Mouse (Mus musculus) kidney, postnatal 0 days (tissue): Measurements from ENCODE around the gene Vps53. TPM values are rescaled to one million over a fixed set of nuclear protein-coding genes. Genes with fewer than 3 reads are reported as not detected.
"Not testable (repeated sequence)": the region's sequence is repeated elsewhere in the genome, so short reads cannot be mapped to it uniquely, and the experiment has no call there.

Experiments used
- ATAC-seq: fragments of 200-750 bp; cut with Nextera tagmentation; replicated peaks from 2 replicates; pipeline ENCODE4 v1.8.0; 2017; ENCODE audit warnings: low read depth, moderate number of reproducible peaks, moderate TSS enrichment, moderate library complexity; ENCODE audit not compliant: low FRiP score
- DNase-seq: peaks from one replicate; pipeline ENCODE4 v3.0.0-alpha.2; 2016; ENCODE audit warnings: low spot score
- H3K27ac ChIP-seq: fragments of 300-500 bp; sonication (generic); 2 replicates; pipeline ENCODE4 v1.5.1; 2014; ENCODE audit warnings: mild to moderate bottlenecking
- H3K27me3 ChIP-seq: fragments of 300-500 bp; sonication (generic); 2 replicates; pipeline ENCODE4 v1.6.1; 2014; ENCODE audit warnings: low read length, mixed read lengths; ENCODE audit not compliant: insufficient read depth
- H3K36me3 ChIP-seq: fragments of 300-500 bp; sonication (generic); 2 replicates; pipeline ENCODE4 v1.6.1; 2014; ENCODE audit warnings: low read length, mixed read lengths; ENCODE audit not compliant: insufficient read depth
- H3K4me1 ChIP-seq: fragments of 300-500 bp; sonication (generic); replicated peaks from 2 replicates; pipeline ENCODE4 v1.6.1; 2014; ENCODE audit warnings: antibody characterized with exemption, low read length, mixed read lengths; ENCODE audit not compliant: insufficient read depth
- H3K4me2 ChIP-seq: fragments of 300-500 bp; sonication (generic); 2 replicates; pipeline ENCODE4 v1.6.1; 2014; ENCODE audit warnings: mild to moderate bottlenecking, low read length, moderate library complexity, mixed read lengths
- H3K4me3 ChIP-seq: fragments of 300-500 bp; sonication (generic); replicated peaks from 2 replicates; pipeline ENCODE4 v1.5.1; 2014; ENCODE audit warnings: low read depth, low read length
- H3K9ac ChIP-seq: fragments of 300-500 bp; sonication (generic); 2 replicates; pipeline ENCODE4 v1.6.1; 2014; ENCODE audit warnings: low read depth, low read length
- H3K9me3 ChIP-seq: fragments of 300-500 bp; sonication (generic); replicated peaks from 2 replicates; pipeline ENCODE4 v1.6.1; 2016; ENCODE audit warnings: low read length, inconsistent platforms, mixed read lengths
- CTCF ChIP-seq: IDR thresholded peaks from 2 replicates; pipeline ENCODE4 v1.5.1; 2016; ENCODE audit warnings: antibody characterized with exemption, low read depth, mild to moderate bottlenecking, moderate library complexity
- WGBS: fragments of 180-500 bp; shearing (Covaris S2); extraction: QIAGEN DNeasy Blood & Tissue Kit; methylation state at CpG from one replicate; pipeline ENCODE4 v1.1.7; 2014; 5-methylcytosine and 5-hydroxymethylcytosine counted together
- polyA plus RNA-seq: library from polyadenylated mRNA; unstranded; fragments of >200 nt; fragmentation: Nextera tagmentation; extraction: Ambion mirVana; gene quantifications from 2 replicates; pipeline ENCODE4 v1.2.1, GENCODE M21; 2015

Vps53 gene
- polyA plus RNA-seq, 1 experiment from 2014 or later, result 39.0 TPM

DNA sequence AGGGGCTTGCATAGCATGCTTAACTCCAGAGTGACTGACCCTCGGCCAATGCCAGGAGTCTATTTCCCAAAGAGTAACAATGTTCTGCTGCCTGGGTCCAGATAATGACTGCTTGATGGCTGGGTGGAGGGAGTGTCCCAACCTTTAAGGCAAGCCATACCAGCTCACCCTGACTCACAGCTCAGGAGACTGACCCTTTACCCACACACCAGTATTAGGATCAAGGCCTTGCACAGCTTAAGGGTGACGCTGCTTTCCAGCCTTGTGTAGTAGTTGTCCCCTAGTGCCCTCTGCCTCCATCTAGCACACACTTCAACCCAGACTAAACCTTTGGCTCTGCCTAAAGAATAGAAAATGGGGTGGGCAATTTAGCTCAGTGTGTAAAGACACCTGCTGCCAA, 171.3 kb downstream of the Vps53 start:
- DNase-seq, result no peak
- no peak for ATAC-seq
- Histone ChIP-seq H3K9me3 (no peaks in the 10 kb centered on the region), H3K27me3 (no peaks in the 10 kb centered on the region), H3K36me3 (no peaks in the 10 kb centered on the region), H3K27ac (no peak overlapping the region), H3K9ac (no peak overlapping the region), H3K4me2 (no peak overlapping the region), H3K4me3 (no peak overlapping the region), H3K4me1 (no peaks in the 10 kb centered on the region)
- 85% methylated on average over 2 of the region's 2 CpGs for WGBS
- no peak for TF ChIP-seq CTCF

DNA sequence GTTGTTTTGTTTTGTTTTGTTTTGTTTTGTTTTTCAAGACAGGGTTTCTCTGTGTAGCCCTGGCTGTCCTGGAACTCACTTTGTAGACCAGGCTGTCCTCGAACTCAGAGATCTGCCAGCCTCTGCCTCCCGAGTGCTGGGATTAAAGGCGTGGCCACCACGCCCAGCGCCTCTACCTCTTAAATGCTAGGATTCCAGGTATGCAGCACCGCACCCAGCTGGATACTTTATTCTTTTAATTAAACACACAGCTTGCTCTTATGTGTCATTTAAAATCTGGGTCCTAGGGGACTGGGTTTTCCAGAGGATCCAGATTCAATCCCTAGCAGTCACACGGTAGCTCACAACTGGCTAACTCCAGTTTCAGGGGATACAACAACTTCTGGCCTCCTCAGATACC, 175.2 kb downstream of the Vps53 start:
- H3K9me3 ChIP-seq, H3K4me3 ChIP-seq: not testable (repeated sequence)
- WGBS, result 91% methylated on average over 7 of the region's 7 CpGs

DNA sequence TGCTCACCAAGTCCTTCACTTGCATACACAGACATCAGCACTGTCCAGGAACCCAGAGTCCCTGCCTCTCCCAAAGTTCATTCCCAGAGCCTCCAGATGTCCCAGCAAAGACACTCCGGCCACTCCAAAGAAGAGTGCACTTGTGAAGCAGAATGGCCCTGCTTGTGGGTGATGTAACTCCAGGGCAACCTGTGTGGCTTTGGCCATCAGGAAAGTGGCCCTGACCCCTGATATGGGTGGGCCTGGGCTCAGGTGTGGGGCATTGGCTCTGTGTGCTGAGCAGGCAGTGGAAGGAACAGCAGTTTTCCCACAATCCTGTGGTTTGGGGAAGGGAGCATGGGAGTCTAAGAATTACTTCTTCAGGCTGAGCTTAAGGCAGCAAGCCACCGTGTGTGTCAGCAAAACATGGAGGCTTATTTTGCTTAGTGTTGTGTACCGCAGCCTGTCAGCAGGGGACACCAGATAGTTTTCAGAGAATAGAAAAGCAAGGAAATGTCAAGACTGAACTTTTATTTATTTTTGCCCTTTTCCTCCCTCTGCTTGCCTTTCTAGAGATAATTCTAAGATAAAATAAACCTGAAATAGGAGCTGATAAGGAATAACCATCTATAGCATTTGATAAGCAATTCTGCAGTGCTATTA, 178.1 kb downstream of the Vps53 start:
- peak; percentile 61 for TF ChIP-seq CTCF
- no peak overlapping the region for H3K4me2 ChIP-seq
- no peak for ATAC-seq
- DNase-seq, result peak; percentile 49
- H3K9me3 ChIP-seq, result no peaks in the 10 kb centered on the region
- no peaks in the 10 kb centered on the region for H3K27me3 ChIP-seq
- no peak overlapping the region for H3K4me3 ChIP-seq
- H3K36me3 ChIP-seq, result no peaks in the 10 kb centered on the region
- no peak overlapping the region for H3K27ac ChIP-seq
- H3K9ac ChIP-seq, result no peak overlapping the region
- WGBS, result 50% methylated on average over 3 of the region's 3 CpGs
- H3K4me1 ChIP-seq, result no peaks in the 10 kb centered on the region

More for the DNA sequence above, 175.2 kb downstream of the Vps53 start:
- not testable (repeated sequence) for H3K27me3 ChIP-seq, ATAC-seq, H3K27ac ChIP-seq, H3K36me3 ChIP-seq, DNase-seq, H3K4me2 ChIP-seq, H3K9ac ChIP-seq, H3K4me1 ChIP-seq

DNA sequence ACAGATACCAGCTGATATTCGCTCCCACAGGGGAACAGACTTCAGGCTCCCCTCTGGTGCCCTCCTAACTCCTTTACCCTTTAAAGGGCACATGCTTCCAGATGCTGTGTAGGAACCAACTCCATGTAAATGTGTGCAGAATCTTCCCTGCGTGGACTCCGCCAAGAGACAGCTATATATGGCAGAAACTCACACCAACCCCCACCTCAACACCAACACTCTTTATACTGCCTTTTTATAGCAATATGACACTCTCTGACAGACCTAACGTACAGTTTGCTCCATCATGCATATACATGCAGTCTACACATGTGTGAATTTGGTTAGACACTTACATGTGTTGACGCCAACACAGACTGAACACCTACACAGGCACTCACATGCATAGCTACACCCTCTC, 178.7 kb downstream of the Vps53 start:
- WGBS, result 82% methylated on average over 5 of the region's 5 CpGs
- no peak overlapping the region for H3K4me2 ChIP-seq
- DNase-seq (no peak), ATAC-seq (no peak)
- no peak overlapping the region for H3K9ac ChIP-seq
- no peaks in the 10 kb centered on the region for H3K9me3 ChIP-seq
- no peak overlapping the region for H3K27ac ChIP-seq
- H3K4me1 ChIP-seq, result no peaks in the 10 kb centered on the region
- no peaks in the 10 kb centered on the region for H3K36me3 ChIP-seq
- TF ChIP-seq CTCF, result no peak
- H3K27me3 ChIP-seq, result no peaks in the 10 kb centered on the region
- no peak overlapping the region for H3K4me3 ChIP-seq

DNA sequence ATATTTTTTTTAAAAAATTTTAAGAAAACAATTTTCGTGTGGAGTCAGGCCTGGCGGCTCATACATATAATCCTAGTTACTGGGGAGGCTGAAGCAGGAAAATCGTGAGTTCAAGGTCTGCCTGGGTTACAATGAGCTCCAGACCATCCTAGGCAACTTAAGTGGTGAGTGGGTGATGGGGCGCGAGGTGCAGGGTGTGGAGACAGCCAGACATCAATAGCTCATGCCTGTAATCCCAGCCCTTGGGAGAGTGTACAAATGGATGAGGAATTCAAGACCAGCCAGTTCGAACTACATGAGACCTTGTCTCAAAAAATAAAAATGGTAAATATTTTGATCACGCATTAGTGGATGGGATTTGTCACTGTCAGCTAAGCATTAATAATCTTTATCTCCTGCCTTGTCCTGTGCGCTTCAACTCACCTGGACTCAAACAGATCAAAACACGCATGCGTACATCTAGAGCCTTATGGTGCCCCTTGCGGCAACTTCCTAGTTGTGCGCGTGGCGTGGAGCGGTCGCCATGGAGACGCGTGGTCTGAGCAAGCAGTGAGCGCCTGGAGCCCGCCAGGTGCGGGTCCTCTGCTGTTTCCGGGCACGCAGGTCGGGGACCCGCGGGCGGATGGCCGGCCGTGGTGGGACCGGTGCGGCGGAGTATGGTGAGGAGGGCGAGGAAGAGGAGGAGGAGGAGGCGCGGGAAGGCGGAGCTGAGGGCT, 179.8 kb downstream of the Vps53 start, which contains the start of gene 1700016K19Rik:
Gene 1700016K19Rik, plus strand, starts transcription at position 473 of the 716 bp plus-strand sequence.
- Histone ChIP-seq H3K4me2 (peak within 1 kb of the TSS; percentile 68), H3K9ac (peak within 1 kb of the TSS; percentile 38), H3K9me3 (no peaks in the 10 kb centered on the region), H3K36me3 (no peaks in the 10 kb centered on the region), H3K27ac (no peak within 1 kb of the TSS), H3K4me3 (peak within 1 kb of the TSS; percentile 41), H3K27me3 (no peaks in the 10 kb centered on the region), H3K4me1 (no peaks in the 10 kb centered on the region)
- ATAC-seq (peak; percentile 68), DNase-seq (peak; percentile 91)
- peak; percentile 76 for TF ChIP-seq CTCF
- WGBS, result 11% methylated on average over 35 of the region's 36 CpGs

Other genes with a start within 250 kb of the Vps53 start
- 14.5 and 15.4 TPM in 2 replicates for gene Rph3al, start 241.2 kb downstream of the Vps53 start, polyA plus RNA-seq
- gene 1700016K19Rik, start 179.7 kb downstream of the Vps53 start, polyA plus RNA-seq, result 0.38 and 0.50 TPM in 2 replicates
- 39.3 and 43.1 TPM in 2 replicates for gene Rflnb, start 151.9 kb downstream of the Vps53 start, polyA plus RNA-seq
- 14.5 and 15.2 TPM in 2 replicates for gene Fam57a, start within 50 bp of the Vps53 start, polyA plus RNA-seq
- 0.93 and 1.4 TPM in 2 replicates for gene Dbil5, start 38.0 kb upstream of the Vps53 start, polyA plus RNA-seq
- gene Gemin4, start 38.0 kb upstream of the Vps53 start, polyA plus RNA-seq, result 17.4 and 20.4 TPM in 2 replicates
- 20.8 and 21.2 TPM in 2 replicates for gene Mrm3, start 64.1 kb upstream of the Vps53 start, polyA plus RNA-seq
- 131 and 132 TPM in 2 replicates for gene Glod4, start 64.1 kb upstream of the Vps53 start, polyA plus RNA-seq
- 23.7 and 26.0 TPM in 2 replicates for gene Nxn, start 219.5 kb upstream of the Vps53 start, polyA plus RNA-seq
- 122 and 128 TPM in 2 replicates for gene Timm22, start 227.3 kb upstream of the Vps53 start, polyA plus RNA-seq